Mouse (Mus musculus): ENCODE data around the gene Gm45713. TPM values are rescaled to one million over a fixed set of nuclear protein-coding genes. Genes with fewer than 3 reads are reported as not detected.

Gm45713 gene
- polyA plus RNA-seq, 1 experiment from 2014 or later: 0.53 TPM

- no peaks in the 10 kb centered on the region for H3K9me3 ChIP-seq (ENCODE audit: control insufficient read depth, low read length)
- WGBS: 97% methylated on average over 3 of the region's 3 CpGs
- H3K4me1 ChIP-seq (ENCODE audit: control insufficient read depth, insufficient read depth, low read length): peaks cover 12% of the 10 kb centered on the region
- H3K4me2 ChIP-seq (ENCODE audit: low read length): no peak overlapping the region
- no peak overlapping the region for H3K9ac ChIP-seq (replicated peaks; ENCODE audit: low read length)
- DNase-seq (no peak), ATAC-seq (ENCODE audit: low FRiP score, low TSS enrichment) (no peak)
- H3K36me3 ChIP-seq (ENCODE audit: control insufficient read depth, insufficient read depth, low read length): peaks cover 33% of the 10 kb centered on the region; the same call in 1 of the 2 replicates
- H3K4me3 ChIP-seq (replicated peaks; ENCODE audit: low read depth, low read length): no peak overlapping the region
- H3K27me3 ChIP-seq (ENCODE audit: control insufficient read depth, insufficient read depth, low read length): peaks cover 30% of the 10 kb centered on the region
- no peak overlapping the region for H3K27ac ChIP-seq (replicated peaks; ENCODE audit: low read depth, low read length)
Measured at GRCm38 (mm10) chr7:45160866-45161265, 24.8 kb upstream of the Gm45713 start.

GRCm38 (mm10) chr7:45160316-45160800 lies 24.3 kb upstream of the Gm45713 start:
- Histone ChIP-seq H3K36me3 (ENCODE audit: control insufficient read depth, insufficient read depth, low read length) (peaks cover 33% of the 10 kb centered on the region; the same call in 1 of the 2 replicates), H3K9me3 (ENCODE audit: control insufficient read depth, low read length) (no peaks in the 10 kb centered on the region), H3K4me2 (ENCODE audit: low read length) (no peak overlapping the region), H3K27ac (replicated peaks; ENCODE audit: low read depth, low read length) (no peak overlapping the region), H3K27me3 (ENCODE audit: control insufficient read depth, insufficient read depth, low read length) (peaks cover 25% of the 10 kb centered on the region), H3K4me1 (ENCODE audit: control insufficient read depth, insufficient read depth, low read length) (peaks cover 15% of the 10 kb centered on the region), H3K9ac (replicated peaks; ENCODE audit: low read length) (no peak overlapping the region), H3K4me3 (replicated peaks; ENCODE audit: low read depth, low read length) (no peak overlapping the region)
- DNase-seq (no peak), ATAC-seq (ENCODE audit: low FRiP score, low TSS enrichment) (no peak)
- 92% methylated on average over 6 of the region's 6 CpGs for WGBS

DNA sequence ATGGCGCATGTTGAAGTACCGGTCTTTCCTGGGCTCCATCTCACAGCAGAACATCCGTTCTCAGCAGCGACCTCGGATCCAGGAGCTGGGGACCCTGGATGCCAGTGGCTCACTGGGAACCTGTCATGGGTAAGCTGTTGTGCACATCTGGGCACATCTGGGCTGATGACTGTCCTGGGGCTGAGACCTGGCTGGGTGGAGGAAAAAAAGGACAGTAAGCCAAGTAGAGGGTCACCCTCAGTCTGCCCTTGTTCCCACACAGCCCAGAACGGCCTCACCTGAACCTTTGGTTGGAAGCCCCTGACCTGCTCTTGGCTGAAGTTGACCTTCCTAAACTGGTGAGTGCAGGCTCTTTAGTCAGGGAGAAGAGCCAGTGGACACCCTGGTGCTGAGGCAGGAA lies 23.0 kb upstream of the Gm45713 start:
- Histone ChIP-seq H3K36me3 (ENCODE audit: control insufficient read depth, insufficient read depth, low read length) (peaks cover 33% of the 10 kb centered on the region; the same call in 1 of the 2 replicates), H3K4me1 (ENCODE audit: control insufficient read depth, insufficient read depth, low read length) (peaks cover 21% of the 10 kb centered on the region), H3K9me3 (ENCODE audit: control insufficient read depth, low read length) (no peaks in the 10 kb centered on the region), H3K27ac (replicated peaks; ENCODE audit: low read depth, low read length) (no peak overlapping the region), H3K4me2 (ENCODE audit: low read length) (no peak overlapping the region), H3K27me3 (ENCODE audit: control insufficient read depth, insufficient read depth, low read length) (peaks cover 11% of the 10 kb centered on the region), H3K9ac (replicated peaks; ENCODE audit: low read length) (no peak overlapping the region), H3K4me3 (replicated peaks; ENCODE audit: low read depth, low read length) (no peak overlapping the region)
- ATAC-seq (ENCODE audit: low FRiP score, low TSS enrichment): no peak
- 93% methylated on average over 6 of the region's 6 CpGs for WGBS
- DNase-seq: no peak

DNA sequence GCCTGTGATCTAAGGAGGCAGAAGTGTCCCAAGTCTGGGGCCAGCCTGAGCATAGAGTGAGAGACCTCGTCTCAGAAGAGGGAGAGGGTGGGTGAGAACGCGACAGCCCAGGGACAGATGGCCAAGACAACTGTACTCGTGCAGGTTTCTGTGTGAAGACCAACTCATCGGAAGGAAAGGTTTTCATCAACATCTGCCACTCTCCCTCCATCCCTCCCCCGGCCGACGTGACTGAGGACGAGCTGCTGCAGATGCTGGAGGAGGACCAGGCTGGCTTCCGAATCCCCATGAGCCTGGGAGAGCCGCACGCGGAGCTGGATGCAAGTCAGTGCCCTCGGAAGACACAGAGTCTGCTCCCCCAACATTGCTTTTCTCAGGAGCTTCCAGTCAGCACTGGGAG lies 21.4 kb upstream of the Gm45713 start:
- Histone ChIP-seq H3K9ac (replicated peaks; ENCODE audit: low read length) (no peak overlapping the region), H3K27ac (replicated peaks; ENCODE audit: low read depth, low read length) (no peak overlapping the region), H3K4me3 (replicated peaks; ENCODE audit: low read depth, low read length) (no peak overlapping the region), H3K9me3 (ENCODE audit: control insufficient read depth, low read length) (no peaks in the 10 kb centered on the region), H3K4me1 (ENCODE audit: control insufficient read depth, insufficient read depth, low read length) (peaks cover 18% of the 10 kb centered on the region), H3K36me3 (ENCODE audit: control insufficient read depth, insufficient read depth, low read length) (peaks cover 33% of the 10 kb centered on the region; the same call in 1 of the 2 replicates), H3K27me3 (ENCODE audit: control insufficient read depth, insufficient read depth, low read length) (no peaks in the 10 kb centered on the region), H3K4me2 (ENCODE audit: low read length) (no peak overlapping the region)
- ATAC-seq (ENCODE audit: low FRiP score, low TSS enrichment) (no peak), DNase-seq (no peak)
- WGBS: 86% methylated on average over 14 of the region's 14 CpGs

DNA sequence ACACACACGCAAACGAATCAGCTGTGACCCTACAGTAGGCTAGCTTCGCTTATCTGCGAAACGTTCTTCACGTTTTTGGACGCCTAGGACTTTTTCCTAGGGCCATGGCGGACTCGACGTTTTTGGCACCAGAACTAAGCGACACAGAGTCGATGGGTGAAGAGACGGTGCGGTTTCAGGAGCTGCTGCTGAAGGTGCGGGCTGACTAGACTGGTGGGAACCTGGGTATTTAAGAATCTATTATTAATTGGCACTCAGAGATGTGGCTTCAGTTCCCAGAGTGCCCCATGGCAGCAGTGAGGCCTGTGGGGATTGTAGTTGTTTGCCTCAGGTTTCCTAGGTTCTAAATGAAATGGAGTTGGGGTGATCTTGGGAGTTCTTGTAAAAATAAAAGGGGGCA lies 20.2 kb upstream of the Gm45713 start:
- no peak overlapping the region for H3K4me2 ChIP-seq (ENCODE audit: low read length)
- H3K36me3 ChIP-seq (ENCODE audit: control insufficient read depth, insufficient read depth, low read length): peaks cover 33% of the 10 kb centered on the region; the same call in 1 of the 2 replicates
- H3K9me3 ChIP-seq (ENCODE audit: control insufficient read depth, low read length): no peaks in the 10 kb centered on the region
- 95% methylated on average over 15 of the region's 15 CpGs for WGBS
- ATAC-seq (ENCODE audit: low FRiP score, low TSS enrichment) (no peak), DNase-seq (no peak)
- no peak overlapping the region for H3K9ac ChIP-seq (replicated peaks; ENCODE audit: low read length)
- no peaks in the 10 kb centered on the region for H3K27me3 ChIP-seq (ENCODE audit: control insufficient read depth, insufficient read depth, low read length)
- H3K4me3 ChIP-seq (replicated peaks; ENCODE audit: low read depth, low read length): no peak overlapping the region
- peaks cover 14% of the 10 kb centered on the region for H3K4me1 ChIP-seq (ENCODE audit: control insufficient read depth, insufficient read depth, low read length)
- H3K27ac ChIP-seq (replicated peaks; ENCODE audit: low read depth, low read length): no peak overlapping the region

DNA sequence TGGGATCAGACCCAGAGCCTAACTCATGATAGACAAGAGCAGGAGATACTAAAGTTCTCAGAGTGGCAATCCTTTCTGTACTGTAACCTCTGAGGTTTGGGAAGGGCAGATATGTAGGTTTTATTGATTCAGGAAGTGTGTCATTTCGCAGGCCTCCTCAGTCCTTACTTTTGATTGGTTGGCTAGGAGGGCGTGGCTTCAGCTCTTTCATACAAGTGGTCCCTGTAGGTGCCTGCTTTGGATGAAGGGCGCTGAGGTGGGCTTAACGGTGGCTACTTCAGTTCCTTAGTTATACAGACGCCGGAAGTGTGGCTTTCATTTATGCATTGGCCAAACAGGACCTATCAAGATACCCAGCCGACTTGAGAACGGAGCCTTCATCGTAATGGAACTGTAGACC lies 19.6 kb upstream of the Gm45713 start:
- Histone ChIP-seq H3K9ac (replicated peaks; ENCODE audit: low read length) (no peak overlapping the region), H3K4me1 (ENCODE audit: control insufficient read depth, insufficient read depth, low read length) (peaks cover 14% of the 10 kb centered on the region), H3K36me3 (ENCODE audit: control insufficient read depth, insufficient read depth, low read length) (peaks cover 32% of the 10 kb centered on the region; the same call in 1 of the 2 replicates), H3K4me2 (ENCODE audit: low read length) (peak overlapping the region; percentile 91), H3K9me3 (ENCODE audit: control insufficient read depth, low read length) (no peaks in the 10 kb centered on the region), H3K4me3 (replicated peaks; ENCODE audit: low read depth, low read length) (no peak overlapping the region), H3K27me3 (ENCODE audit: control insufficient read depth, insufficient read depth, low read length) (no peaks in the 10 kb centered on the region), H3K27ac (replicated peaks; ENCODE audit: low read depth, low read length) (no peak overlapping the region)
- DNase-seq (no peak), ATAC-seq (ENCODE audit: low FRiP score, low TSS enrichment) (no peak)
- 86% methylated on average over 9 of the region's 9 CpGs for WGBS

GRCm38 (mm10) chr7:45154993-45155514 lies 19.0 kb upstream of the Gm45713 start:
- Histone ChIP-seq H3K4me1 (ENCODE audit: control insufficient read depth, insufficient read depth, low read length) (peaks cover 14% of the 10 kb centered on the region), H3K27ac (replicated peaks; ENCODE audit: low read depth, low read length) (0 out of 2 replicates have a peak overlapping the region, but pooled peaks have one; percentile 95), H3K4me3 (replicated peaks; ENCODE audit: low read depth, low read length) (peak overlapping the region; percentile 63), H3K27me3 (ENCODE audit: control insufficient read depth, insufficient read depth, low read length) (no peaks in the 10 kb centered on the region), H3K9ac (replicated peaks; ENCODE audit: low read length) (0 out of 2 replicates have a peak overlapping the region, but pooled peaks have one; percentile 81), H3K36me3 (ENCODE audit: control insufficient read depth, insufficient read depth, low read length) (peaks cover 26% of the 10 kb centered on the region; the same call in 1 of the 2 replicates), H3K4me2 (ENCODE audit: low read length) (peak overlapping the region; percentile 91), H3K9me3 (ENCODE audit: control insufficient read depth, low read length) (no peaks in the 10 kb centered on the region)
- ATAC-seq (ENCODE audit: low FRiP score, low TSS enrichment) (no peak), DNase-seq (peak; percentile 56)
- WGBS: 81% methylated on average over 12 of the region's 12 CpGs

GRCm38 (mm10) chr7:45154096-45154992 lies 18.3 kb upstream of the Gm45713 start, which contains the start of the genes Pih1d1 and Aldh16a1:
Pih1d1 (plus strand) TSS chr7:45154303.
Aldh16a1 (minus strand) TSS chr7:45154584.
- peak within 1 kb of the TSS; percentile 63 for H3K4me3 ChIP-seq (replicated peaks; ENCODE audit: low read depth, low read length)
- peak within 1 kb of the TSS; percentile 81 for H3K9ac ChIP-seq (replicated peaks; ENCODE audit: low read length)
- 5% methylated on average over 69 of the region's 69 CpGs for WGBS
- H3K9me3 ChIP-seq (ENCODE audit: control insufficient read depth, low read length): no peaks in the 10 kb centered on the region
- no peaks in the 10 kb centered on the region for H3K27me3 ChIP-seq (ENCODE audit: control insufficient read depth, insufficient read depth, low read length)
- ATAC-seq (ENCODE audit: low FRiP score, low TSS enrichment) (peak; percentile 96), DNase-seq (peak; percentile 99)
- H3K4me1 ChIP-seq (ENCODE audit: control insufficient read depth, insufficient read depth, low read length): peaks cover 14% of the 10 kb centered on the region
- peaks cover 21% of the 10 kb centered on the region; the same call in 1 of the 2 replicates for H3K36me3 ChIP-seq (ENCODE audit: control insufficient read depth, insufficient read depth, low read length)
- H3K4me2 ChIP-seq (ENCODE audit: low read length): peak within 1 kb of the TSS; percentile 91
- H3K27ac ChIP-seq (replicated peaks; ENCODE audit: low read depth, low read length): peak within 1 kb of the TSS; percentile 95
